Mouse (Mus musculus) bone marrow, adult 2 months (tissue): ENCODE data around the gene Shld2.

Experiments
- CTCF ChIP-seq: fragments of 200-500 bp; IDR thresholded peaks from 2 replicates; pipeline ENCODE4 v1.5.1; 2011; ENCODE audit warnings: low read length, control low read depth; ENCODE audit not compliant: control insufficient read depth, insufficient read depth
- POLR2A ChIP-seq: fragments of 200-500 bp; IDR thresholded peaks from 2 replicates; pipeline ENCODE4 v1.6.1; 2011; ENCODE audit warnings: low read depth, mild to moderate bottlenecking, control low read depth, low read length, borderline replicate concordance; ENCODE audit not compliant: control insufficient read depth

GRCm38 (mm10) chr14:34233846-34234245 is 76.4 kb downstream of the Shld2 start:
- TF ChIP-seq POLR2A (no peak), CTCF (no peak)
